Mouse (Mus musculus) heart, embryonic 13.5 days (tissue): Measurements from ENCODE around the gene Nsmce1. TPM values are rescaled to one million over a fixed set of nuclear protein-coding genes. Genes with fewer than 3 reads are reported as not detected.
A peak's percentile ranks its signal among the peaks of the same experiment; 100 is the strongest.
"Not testable (repeated sequence)": the region's sequence is repeated elsewhere in the genome, so short reads cannot be mapped to it uniquely, and the experiment has no call there.

Experiments used
- ATAC-seq: fragments of 200-750 bp; cut with Nextera tagmentation; 2 replicates; pipeline ENCODE4 v1.8.0; 2017; ENCODE audit warnings: moderate TSS enrichment; ENCODE audit not compliant: insufficient number of reproducible peaks, low FRiP score, low TSS enrichment; ENCODE audit errors: extremely low read depth
- H3K27ac ChIP-seq: fragments of 300-500 bp; sonication (generic); replicated peaks from 2 replicates; pipeline ENCODE4 v1.5.1; 2015; ENCODE audit warnings: moderate library complexity, mild to moderate bottlenecking, inconsistent platforms
- H3K27me3 ChIP-seq: fragments of 300-500 bp; sonication (generic); replicated peaks from 2 replicates; pipeline ENCODE4 v1.6.1; 2015; ENCODE audit warnings: mild to moderate bottlenecking, inconsistent platforms
- H3K36me3 ChIP-seq: fragments of 300-500 bp; sonication (generic); 2 replicates; pipeline ENCODE4 v1.6.1; 2015; ENCODE audit warnings: mild to moderate bottlenecking, inconsistent platforms
- H3K4me1 ChIP-seq: fragments of 300-500 bp; sonication (generic); 2 replicates; pipeline ENCODE4 v1.6.1; 2015; ENCODE audit warnings: inconsistent platforms
- H3K4me2 ChIP-seq: fragments of 300-500 bp; sonication (generic); 2 replicates; pipeline ENCODE4 v1.6.1; 2015; ENCODE audit warnings: inconsistent platforms, mild to moderate bottlenecking, moderate library complexity
- H3K4me3 ChIP-seq: fragments of 300-500 bp; sonication (generic); 2 replicates; pipeline ENCODE4 v1.5.1; 2015; ENCODE audit warnings: moderate library complexity, mild to moderate bottlenecking, inconsistent platforms
- H3K9ac ChIP-seq: fragments of 300-500 bp; sonication (generic); 2 replicates; pipeline ENCODE4 v1.6.1; 2015; ENCODE audit warnings: inconsistent platforms, mild to moderate bottlenecking, moderate library complexity
- H3K9me3 ChIP-seq: fragments of 300-500 bp; sonication (generic); 2 replicates; pipeline ENCODE4 v1.6.1; 2016; ENCODE audit warnings: inconsistent platforms
- WGBS: fragments of 180-500 bp; shearing (Covaris S2); methylation state at CpG from one replicate; pipeline ENCODE4 v1.1.7; 2015; ENCODE audit warnings: mixed read lengths; 5-methylcytosine and 5-hydroxymethylcytosine counted together
- polyA plus RNA-seq: library from polyadenylated mRNA; unstranded; fragments of >200 nt; fragmentation: Nextera tagmentation; extraction: Ambion mirVana; gene quantifications from 2 replicates; pipeline ENCODE4 v1.2.1, GENCODE M21; 2015

The Nsmce1 gene
- polyA plus RNA-seq, 1 experiment from 2014 or later, result 97.9 TPM

GRCm38 (mm10) chr7:125430170-125430842 lies 61.1 kb downstream of the Nsmce1 start:
- H3K9me3 ChIP-seq, result peaks cover 5% of the 10 kb centered on the region; the same call in 1 of the 2 replicates
- H3K4me1 ChIP-seq, result peaks cover 18% of the 10 kb centered on the region
- no peaks in the 10 kb centered on the region for H3K36me3 ChIP-seq
- H3K4me2 ChIP-seq, result no peak overlapping the region
- WGBS, result 58% methylated on average over 7 of the region's 7 CpGs
- H3K27me3 ChIP-seq, result no peaks in the 10 kb centered on the region
- H3K9ac ChIP-seq, result no peak overlapping the region
- no peak for ATAC-seq
- H3K4me3 ChIP-seq, result no peak overlapping the region
- no peak overlapping the region for H3K27ac ChIP-seq

GRCm38 (mm10) chr7:125428816-125429500 lies 62.4 kb downstream of the Nsmce1 start:
- ATAC-seq, H3K36me3 ChIP-seq, H3K9ac ChIP-seq, H3K27ac ChIP-seq, H3K4me2 ChIP-seq, H3K9me3 ChIP-seq, H3K27me3 ChIP-seq, H3K4me3 ChIP-seq: not testable (repeated sequence)
- peaks cover 18% of the 10 kb centered on the region for H3K4me1 ChIP-seq
- 54% methylated on average over 4 of the region's 5 CpGs for WGBS

GRCm38 (mm10) chr7:125428381-125428780 lies 63.0 kb downstream of the Nsmce1 start:
- 75% methylated on average over 7 of the region's 7 CpGs for WGBS
- peaks cover 5% of the 10 kb centered on the region; the same call in 1 of the 2 replicates for H3K9me3 ChIP-seq
- no peak overlapping the region for H3K4me2 ChIP-seq
- no peaks in the 10 kb centered on the region for H3K36me3 ChIP-seq
- no peak for ATAC-seq
- H3K27me3 ChIP-seq, result no peaks in the 10 kb centered on the region
- H3K4me3 ChIP-seq, result no peak overlapping the region
- H3K9ac ChIP-seq, result 0 out of 2 replicates have a peak overlapping the region, but pooled peaks have one; percentile 19
- H3K27ac ChIP-seq, result no peak overlapping the region
- peaks cover 18% of the 10 kb centered on the region for H3K4me1 ChIP-seq

GRCm38 (mm10) chr7:125427492-125428090 lies 63.8 kb downstream of the Nsmce1 start:
- Histone ChIP-seq H3K4me1 (peaks cover 18% of the 10 kb centered on the region), H3K9me3 (peaks cover 5% of the 10 kb centered on the region; the same call in 1 of the 2 replicates), H3K4me3 (no peak overlapping the region), H3K36me3 (no peaks in the 10 kb centered on the region), H3K4me2 (no peak overlapping the region), H3K27me3 (no peaks in the 10 kb centered on the region), H3K27ac (no peak overlapping the region), H3K9ac (no peak overlapping the region)
- no peak for ATAC-seq
- 52% methylated on average over 12 of the region's 12 CpGs for WGBS

GRCm38 (mm10) chr7:125423056-125423455 lies 68.3 kb downstream of the Nsmce1 start:
- ATAC-seq, result no peak
- H3K36me3 ChIP-seq, result no peaks in the 10 kb centered on the region

GRCm38 (mm10) chr7:125421911-125422310 lies 69.5 kb downstream of the Nsmce1 start:
- Histone ChIP-seq H3K4me2 (no peak overlapping the region), H3K9ac (no peak overlapping the region), H3K4me1 (no peaks in the 10 kb centered on the region), H3K9me3 (no peaks in the 10 kb centered on the region), H3K27ac (no peak overlapping the region), H3K27me3 (no peaks in the 10 kb centered on the region), H3K36me3 (no peaks in the 10 kb centered on the region), H3K4me3 (no peak overlapping the region)
- 45% methylated on average over 2 of the region's 2 CpGs for WGBS
- no peak for ATAC-seq

More at GRCm38 (mm10) chr7:125423056-125423455, 68.3 kb downstream of the Nsmce1 start:
- 53% methylated on average over 3 of the region's 3 CpGs for WGBS
- no peaks in the 10 kb centered on the region for H3K27me3 ChIP-seq
- no peak overlapping the region for H3K4me3 ChIP-seq
- H3K27ac ChIP-seq, result no peak overlapping the region
- H3K9ac ChIP-seq, result no peak overlapping the region
- peaks cover 9% of the 10 kb centered on the region; the same call in 1 of the 2 replicates for H3K4me1 ChIP-seq
- no peak overlapping the region for H3K4me2 ChIP-seq
- no peaks in the 10 kb centered on the region for H3K9me3 ChIP-seq

GRCm38 (mm10) chr7:125420190-125420589 lies 71.2 kb downstream of the Nsmce1 start:
- Histone ChIP-seq H3K4me3 (no peak overlapping the region), H3K27ac (no peak overlapping the region), H3K4me1 (no peaks in the 10 kb centered on the region), H3K4me2 (no peak overlapping the region), H3K9me3 (no peaks in the 10 kb centered on the region), H3K36me3 (no peaks in the 10 kb centered on the region), H3K9ac (no peak overlapping the region), H3K27me3 (no peaks in the 10 kb centered on the region)
- 61% methylated on average over 2 of the region's 2 CpGs for WGBS
- no peak for ATAC-seq

GRCm38 (mm10) chr7:125418413-125418812 lies 73.0 kb downstream of the Nsmce1 start:
- Histone ChIP-seq H3K9me3 (no peaks in the 10 kb centered on the region), H3K9ac (no peak overlapping the region), H3K27ac (no peak overlapping the region), H3K4me2 (no peak overlapping the region), H3K4me1 (no peaks in the 10 kb centered on the region), H3K4me3 (no peak overlapping the region), H3K27me3 (no peaks in the 10 kb centered on the region), H3K36me3 (no peaks in the 10 kb centered on the region)
- ATAC-seq, result no peak
- WGBS, result 19% methylated on average over 3 of the region's 3 CpGs

Other genes with a start within 250 kb of the Nsmce1 start
- 6.7 and 7.7 TPM in 2 replicates for gene Kdm8, start 46.9 kb downstream of the Nsmce1 start, polyA plus RNA-seq
- gene Il4ra, start 60.5 kb upstream of the Nsmce1 start, polyA plus RNA-seq, result 3.7 and 4.9 TPM in 2 replicates
- 0.35 and 0.47 TPM in 2 replicates for gene Il21r, start 111.8 kb upstream of the Nsmce1 start, polyA plus RNA-seq
- 25.5 and 26.0 TPM in 2 replicates for gene Gtf3c1, start 216.2 kb upstream of the Nsmce1 start, polyA plus RNA-seq
- gene D430042O09Rik, start 216.3 kb upstream of the Nsmce1 start, polyA plus RNA-seq, result 6.9 and 8.2 TPM in 2 replicates